Mouse (Mus musculus) urinary bladder, postnatal 36 days (tissue): ENCODE results near the gene Cd70.

Experiments used
- DNase-seq, 2 experiments: peaks; one replicate each; pipeline ENCODE4 v3.0.0; 2022; ENCODE audit warnings: low spot score in 2 of 2, mixed read lengths in 1 of 2

The Cd70 gene

GRCm38 (mm10) chr17:57098321-57098720, 51.3 kb downstream of the Cd70 start:
- DNase-seq = no peak

GRCm38 (mm10) chr17:57096623-57096920, 53.0 kb downstream of the Cd70 start:
- DNase-seq = peak; percentile 71 to 83
